Mouse (Mus musculus) skeletal muscle tissue, postnatal 0 days (tissue): ENCODE measurements around the gene Mrpl18. TPM values are rescaled to one million over a fixed set of nuclear protein-coding genes. Genes with fewer than 3 reads are reported as not detected.

Experiments used
- microRNA-seq, 2 experiments: library from miRNA; unstranded; fragments of <30 nt; microRNA quantifications; one replicate each; pipeline ENCODE4; 2016
- polyA plus RNA-seq: library from polyadenylated mRNA; unstranded; fragments of >200 nt; fragmentation: Nextera tagmentation; extraction: Ambion mirVana; gene quantifications from 2 replicates; pipeline ENCODE4 v1.2.1, GENCODE M21; 2015

The Mrpl18 gene
- polyA plus RNA-seq: 169 and 177 TPM in 2 replicates

DNA sequence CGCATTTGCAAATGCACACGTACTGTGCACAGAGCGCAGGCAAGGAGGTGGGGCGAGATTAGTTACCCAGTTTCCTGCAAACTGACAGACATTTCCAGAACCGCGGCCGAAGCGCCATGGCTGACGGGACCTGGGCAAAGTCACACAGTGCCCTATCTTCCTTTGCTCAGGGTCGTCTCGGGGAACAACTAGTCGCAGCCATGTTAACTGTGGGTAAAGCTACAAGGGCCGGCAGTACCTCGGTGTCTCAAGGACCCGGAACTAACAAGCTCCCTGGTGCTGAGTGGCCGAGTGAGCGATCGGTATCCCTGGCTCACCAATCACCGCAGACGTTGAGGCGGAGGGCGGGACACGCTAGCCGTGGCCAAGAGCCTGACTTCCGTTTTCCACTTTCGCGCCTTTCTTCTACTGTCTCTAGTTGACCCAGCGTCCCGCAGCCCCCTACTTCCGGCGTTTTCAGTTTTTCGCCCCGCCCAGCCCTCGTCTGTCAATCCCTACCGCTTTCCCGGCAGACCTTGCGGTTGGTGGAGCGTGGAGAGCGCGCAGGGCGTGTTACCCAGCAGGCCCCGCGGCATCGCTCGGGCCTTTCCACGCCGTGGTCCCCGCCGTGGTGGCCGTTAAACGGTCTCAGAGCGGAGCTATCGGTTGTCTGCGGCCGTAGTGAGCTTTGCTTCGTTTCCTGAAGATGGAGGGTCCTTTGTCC lies at the start of gene Mrpl18:
Mrpl18 (minus strand) TSS at position 465 of the 703 bp plus-strand sequence.

DNA sequence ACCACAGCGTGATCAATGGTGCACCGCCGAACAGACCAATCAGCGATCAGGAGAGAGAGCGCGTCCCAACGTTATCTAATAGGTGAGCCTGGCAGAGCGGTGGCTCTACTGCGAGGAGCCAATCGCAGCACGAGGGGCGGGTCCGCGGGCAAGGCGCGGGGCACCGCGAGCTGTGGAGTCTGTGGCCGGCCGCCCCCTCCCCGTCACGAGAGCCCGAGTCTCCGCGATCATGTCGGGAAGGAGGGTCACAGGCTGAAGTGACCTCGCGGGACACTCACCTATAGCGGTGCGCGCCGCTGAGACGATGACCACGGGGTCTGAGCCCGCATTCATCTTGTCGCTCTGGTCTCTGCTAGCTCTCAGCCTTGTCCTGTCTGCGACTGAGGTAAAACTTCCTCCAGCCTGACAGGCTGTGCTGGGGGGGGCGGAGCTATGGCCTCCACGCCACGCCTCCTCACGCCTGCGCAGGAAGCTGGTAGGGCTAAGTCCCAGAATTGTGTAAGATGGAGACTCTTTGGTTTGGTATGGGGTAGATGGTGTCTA lies 44.3 kb upstream of the Mrpl18 start, which contains the start of gene Acat2:
Acat2 (minus strand) TSS at position 417 of the 543 bp plus-strand sequence.

DNA sequence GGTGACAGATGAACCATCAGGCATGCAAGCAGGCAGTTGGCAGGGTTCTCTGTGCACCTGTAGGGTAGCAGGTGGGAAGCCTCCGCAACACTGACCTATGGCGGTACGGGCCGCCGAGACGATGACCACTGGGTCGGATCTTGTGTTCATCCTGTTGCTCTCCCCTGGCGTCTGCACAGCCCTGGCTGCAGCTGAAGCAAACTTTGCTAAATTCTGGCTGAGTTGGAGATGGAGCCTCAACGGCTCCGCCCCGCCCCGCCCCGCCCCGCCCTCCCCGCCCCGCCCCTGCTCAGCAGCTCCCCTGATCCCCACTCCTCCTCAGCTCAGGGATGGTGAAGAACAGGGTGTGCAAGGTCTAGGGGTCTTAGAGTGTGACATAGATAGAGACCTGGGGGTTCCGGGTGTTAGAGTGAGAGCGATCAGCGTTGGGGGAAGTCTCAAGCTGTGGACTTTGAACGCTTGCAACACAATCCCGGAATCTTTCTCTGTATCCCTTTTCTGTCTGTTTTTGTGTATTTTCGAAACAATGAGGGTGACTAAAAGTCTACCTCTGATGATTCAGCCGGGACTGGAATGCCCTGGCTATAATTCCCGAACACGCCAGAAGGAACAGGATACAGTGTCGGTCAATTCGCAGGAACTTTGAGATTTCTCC lies 24.1 kb upstream of the Mrpl18 start, which contains the start of gene Acat3:
Acat3 (minus strand) TSS at position 450 of the 655 bp plus-strand sequence.

DNA sequence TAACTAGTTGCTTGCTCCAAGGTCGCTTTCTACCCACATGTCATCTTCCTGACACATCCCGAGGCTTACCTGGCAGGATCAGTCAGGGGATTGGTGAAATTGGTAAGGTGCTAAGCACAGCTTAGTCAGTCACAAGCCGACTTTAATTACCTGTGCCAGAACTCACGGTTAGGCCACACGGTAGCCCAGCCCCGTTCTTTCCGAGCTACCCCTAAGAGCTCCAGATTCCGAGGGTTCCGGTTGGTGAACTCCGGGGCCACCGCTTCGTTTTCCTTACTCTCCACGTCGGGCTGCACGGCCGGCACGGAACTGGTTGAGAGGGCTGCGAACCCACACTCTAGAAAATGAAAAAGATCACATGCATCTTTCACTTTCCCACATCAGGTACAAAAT lies 661 bp downstream of the Mrpl18 start, which contains the start of gene Tcp1:
Tcp1 (plus strand) TSS at position 214 of the 393 bp plus-strand sequence.

DNA sequence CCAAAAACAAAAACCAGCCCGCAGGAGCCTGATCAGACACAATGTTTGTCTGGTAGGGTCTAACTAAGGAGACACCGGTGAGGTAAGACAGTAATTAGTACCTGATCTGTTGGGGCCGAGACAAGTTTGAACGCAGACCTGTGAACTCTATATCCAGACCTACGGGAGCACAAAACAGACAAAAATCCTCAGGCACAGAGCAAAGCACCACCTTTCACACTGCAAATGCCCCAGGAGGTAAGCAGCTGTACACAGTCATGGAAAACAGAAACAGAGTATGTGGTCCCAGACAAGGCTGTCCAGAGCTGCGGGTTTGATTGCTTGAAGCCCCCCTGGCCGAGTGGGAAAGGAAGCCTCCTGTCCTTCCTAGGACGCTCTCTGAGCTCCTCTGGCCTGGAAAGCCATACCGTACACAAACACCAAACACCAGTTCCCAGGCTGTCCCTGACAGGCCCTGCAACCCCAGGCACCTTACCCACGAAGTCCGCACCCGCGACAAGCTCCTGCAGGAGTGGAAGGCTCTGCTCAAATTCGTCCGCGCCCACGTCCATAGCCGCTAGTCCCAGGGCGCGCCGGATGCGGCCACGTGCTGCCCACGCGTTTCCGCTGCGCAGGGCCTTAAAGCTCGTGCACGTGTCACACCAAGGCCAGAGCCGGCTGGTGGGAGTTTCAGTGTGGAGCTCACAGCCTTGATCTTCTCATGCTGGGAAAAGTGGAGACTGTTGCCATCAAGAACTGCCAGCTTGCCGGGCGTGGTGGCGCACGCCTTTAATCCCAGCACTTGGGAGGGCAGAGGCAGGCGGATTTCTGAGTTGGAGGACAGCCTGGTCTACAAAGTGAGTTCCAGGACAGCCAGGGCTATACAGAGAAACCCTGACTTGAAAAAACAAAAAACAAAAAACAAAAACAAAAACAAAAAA lies 6.5 kb downstream of the Mrpl18 start, which contains the start of gene Pnldc1:
Pnldc1 (minus strand) TSS at position 870 of the 920 bp plus-strand sequence.

DNA sequence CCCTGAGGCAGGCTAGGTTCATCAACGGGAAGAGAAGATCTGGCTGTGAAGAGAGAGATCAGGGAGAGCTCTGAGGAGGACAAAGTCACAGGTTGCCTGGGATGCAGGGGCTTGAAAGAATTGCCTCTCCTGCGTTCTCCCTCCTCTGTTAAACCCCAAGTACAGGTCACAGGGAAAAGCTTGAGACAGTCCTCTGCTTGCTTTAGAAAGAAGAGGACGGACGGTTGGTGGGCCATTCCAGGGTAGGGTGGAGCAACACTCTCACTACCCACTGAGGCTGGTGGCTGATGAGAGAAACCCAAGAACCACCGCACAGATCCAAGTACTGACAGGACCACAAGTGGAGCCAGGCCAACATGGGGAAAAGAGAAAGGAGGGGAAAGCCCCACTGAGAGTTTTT lies 40.4 kb downstream of the Mrpl18 start, which contains the start of gene Mrgprh:
Mrgprh (plus strand) TSS at position 301 of the 400 bp plus-strand sequence.

DNA sequence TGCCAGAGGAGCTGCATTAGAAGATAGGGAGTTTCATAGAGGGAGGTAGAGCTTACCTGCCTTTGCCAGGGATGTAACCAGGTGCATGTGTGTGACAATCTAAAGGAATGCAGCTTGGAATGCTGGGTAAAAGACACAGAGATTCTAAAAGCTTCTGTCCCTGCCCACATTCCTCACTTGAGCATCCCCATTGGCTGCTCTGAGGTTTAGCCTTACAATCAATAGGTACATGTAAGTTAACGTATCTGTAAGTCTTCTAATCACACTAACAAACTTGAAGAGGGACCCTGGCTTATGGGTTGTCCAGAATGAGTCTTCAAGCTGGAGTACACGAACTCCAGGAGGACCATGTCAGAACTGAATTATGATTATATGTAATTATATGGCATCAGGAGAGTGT lies 48.1 kb downstream of the Mrpl18 start, which contains the start of gene Mas1:
Mas1 (minus strand) TSS at position 101 of the 400 bp plus-strand sequence.

Small RNA genes lying within 50 kb of the gene (microRNA-seq; reads per million reads assigned to microRNA genes)
- 0 reads per million in 2 experiments for gene Gm24085

Other genes starting within 250 kb of the Mrpl18 start
- not detected in 2 replicates for gene Slc22a1, start 240.5 kb downstream of the Mrpl18 start, polyA plus RNA-seq
- 28.6 and 35.2 TPM in 2 replicates for gene Igf2r, start 146.7 kb downstream of the Mrpl18 start, polyA plus RNA-seq
- gene Mas1, start 48.2 kb downstream of the Mrpl18 start, polyA plus RNA-seq: 0.62 and 0.89 TPM in 2 replicates
- 0.94 and 1.3 TPM in 2 replicates for gene Mrgprh, start 40.3 kb downstream of the Mrpl18 start, polyA plus RNA-seq
- 0.24 and 0.65 TPM in 2 replicates for gene Pnldc1, start 6.1 kb downstream of the Mrpl18 start, polyA plus RNA-seq
- 256 and 272 TPM in 2 replicates for gene Tcp1, start 644 bp downstream of the Mrpl18 start, polyA plus RNA-seq
- gene Acat3, start 24.3 kb upstream of the Mrpl18 start, polyA plus RNA-seq: 0.24 and 1.1 TPM in 2 replicates
- gene Acat2, start 44.4 kb upstream of the Mrpl18 start, polyA plus RNA-seq: 12.1 and 27.7 TPM in 2 replicates
- gene Wtap, start 77.8 kb upstream of the Mrpl18 start, polyA plus RNA-seq: 67.0 and 70.1 TPM in 2 replicates
- 390 and 446 TPM in 2 replicates for gene Sod2, start 90.5 kb upstream of the Mrpl18 start, polyA plus RNA-seq
- not detected in 2 replicates for gene Gpr31b, start 136.0 kb upstream of the Mrpl18 start, polyA plus RNA-seq
- gene Tcp10b, start 144.8 kb upstream of the Mrpl18 start, polyA plus RNA-seq: 0.07 and 0.09 TPM in 2 replicates
- gene Unc93a, start 215.5 kb upstream of the Mrpl18 start, polyA plus RNA-seq: 0.13 TPM in 1 of 2 replicates, not detected in the other